Mouse (Mus musculus): ENCODE data around the gene Myrip. TPM values are rescaled to one million over a fixed set of nuclear protein-coding genes. Genes with fewer than 3 reads are reported as not detected.
A peak's percentile ranks its signal among the peaks of the same experiment; 100 is the strongest.
"Not testable (repeated sequence)": the region's sequence is repeated elsewhere in the genome, so short reads cannot be mapped to it uniquely, and the experiment has no call there.

The Myrip gene
- total and polyA plus RNA-seq, 2 experiments from 2014 or later = 7.0 to 25.6 TPM

DNA sequence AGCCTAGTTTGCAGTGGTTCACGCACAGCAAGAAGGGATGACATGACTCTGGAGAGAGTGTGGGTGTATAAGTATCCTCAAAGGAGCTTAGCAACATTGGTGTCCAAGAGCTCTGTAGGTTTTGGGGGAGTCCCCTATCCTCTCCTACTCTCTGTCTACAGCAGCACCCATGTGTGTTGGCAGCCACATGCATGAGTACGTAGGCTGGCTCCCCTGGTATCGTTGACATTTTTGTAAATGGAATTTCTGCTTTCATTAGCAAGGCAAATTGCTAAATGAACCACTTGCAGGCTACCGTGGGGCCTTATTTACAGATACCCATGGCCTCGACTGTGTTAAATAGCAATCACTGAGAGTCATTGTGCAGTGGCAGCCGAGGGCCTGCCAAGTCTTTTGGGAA lies 71.0 kb downstream of the Myrip start:
- Histone ChIP-seq H3K4me3 (ENCODE audit: low read depth, low read length) (no peak overlapping the region), H3K9ac (replicated peaks; ENCODE audit: low read length, poor library complexity, severe bottlenecking) (no peak overlapping the region), H3K27me3 (ENCODE audit: insufficient read depth, low read length) (no peaks in the 10 kb centered on the region), H3K4me1 (ENCODE audit: insufficient read depth, low read length) (no peaks in the 10 kb centered on the region), H3K27ac (ENCODE audit: low read depth, low read length) (no peak overlapping the region), H3K9me3 (ENCODE audit: low read length) (no peaks in the 10 kb centered on the region), H3K4me2 (ENCODE audit: low read depth, low read length, poor library complexity, severe bottlenecking) (no peak overlapping the region), H3K36me3 (ENCODE audit: insufficient read depth, low read length) (no peaks in the 10 kb centered on the region)
- DNase-seq (ENCODE audit: low spot score) = no peak
- ATAC-seq (ENCODE audit: low FRiP score) = no peak
- WGBS = 71% methylated on average over 6 of the region's 6 CpGs
- TF ChIP-seq CTCF (IDR thresholded peaks at IDR 0.05) = no peak

DNA sequence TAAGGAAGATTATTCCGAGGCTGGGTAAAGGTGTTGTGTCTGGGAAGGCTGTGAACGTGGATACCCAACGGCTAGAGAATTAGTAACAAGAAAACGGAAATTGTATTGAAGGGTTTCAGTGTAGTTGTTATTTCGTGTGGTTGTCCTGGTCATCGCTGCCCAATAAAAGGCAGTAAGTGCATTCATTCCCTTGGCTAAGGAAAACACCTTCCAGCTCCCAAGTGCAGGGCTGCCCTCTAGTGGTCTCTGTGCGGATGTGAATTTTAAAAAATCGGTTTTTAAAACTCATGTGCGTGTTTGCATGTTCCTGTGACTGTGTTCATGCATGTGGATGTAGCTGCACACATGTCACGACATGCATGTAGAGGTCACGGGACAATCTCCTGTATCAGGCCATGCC lies 76.4 kb downstream of the Myrip start:
- H3K36me3 ChIP-seq (ENCODE audit: insufficient read depth, low read length) = no peaks in the 10 kb centered on the region
- peak; percentile 86 for DNase-seq (ENCODE audit: low spot score)
- ATAC-seq (ENCODE audit: low FRiP score) = no peak
- no peaks in the 10 kb centered on the region for H3K9me3 ChIP-seq (ENCODE audit: low read length)
- no peak overlapping the region for H3K4me3 ChIP-seq (ENCODE audit: low read depth, low read length)
- no peaks in the 10 kb centered on the region for H3K27me3 ChIP-seq (ENCODE audit: insufficient read depth, low read length)
- H3K4me2 ChIP-seq (ENCODE audit: low read depth, low read length, poor library complexity, severe bottlenecking) = no peak overlapping the region
- no peak overlapping the region for H3K27ac ChIP-seq (ENCODE audit: low read depth, low read length)
- no peaks in the 10 kb centered on the region for H3K4me1 ChIP-seq (ENCODE audit: insufficient read depth, low read length)
- H3K9ac ChIP-seq (replicated peaks; ENCODE audit: low read length, poor library complexity, severe bottlenecking) = no peak overlapping the region
- peak; percentile 98 for TF ChIP-seq CTCF (IDR thresholded peaks at IDR 0.05)
- WGBS = 24% methylated on average over 11 of the region's 11 CpGs

DNA sequence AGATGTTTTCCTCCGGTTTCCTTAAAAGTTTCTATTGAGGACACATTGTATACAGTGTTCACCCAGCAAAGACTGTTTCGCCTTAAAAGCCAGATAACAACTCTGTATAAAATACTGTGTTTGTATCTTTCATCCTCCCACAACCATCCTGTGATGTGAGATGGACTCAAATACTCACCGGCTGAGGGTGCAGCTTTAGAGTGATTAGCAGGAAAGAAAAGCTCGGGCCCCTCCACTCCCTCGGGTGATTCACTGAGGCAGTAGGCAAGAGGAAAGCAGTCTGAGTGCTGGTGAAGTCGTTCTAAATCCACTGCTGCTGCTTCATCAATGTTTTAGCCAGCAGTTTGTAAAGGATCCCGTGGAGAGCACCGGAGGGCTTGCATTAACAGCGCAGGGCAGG lies 93.9 kb downstream of the Myrip start:
- Histone ChIP-seq H3K4me1 (ENCODE audit: insufficient read depth, low read length) (no peaks in the 10 kb centered on the region), H3K4me2 (ENCODE audit: low read depth, low read length, poor library complexity, severe bottlenecking) (no peak overlapping the region), H3K27ac (ENCODE audit: low read depth, low read length) (no peak overlapping the region), H3K9ac (replicated peaks; ENCODE audit: low read length, poor library complexity, severe bottlenecking) (no peak overlapping the region), H3K27me3 (ENCODE audit: insufficient read depth, low read length) (no peaks in the 10 kb centered on the region), H3K4me3 (ENCODE audit: low read depth, low read length) (no peak overlapping the region), H3K36me3 (ENCODE audit: insufficient read depth, low read length) (no peaks in the 10 kb centered on the region), H3K9me3 (ENCODE audit: low read length) (no peaks in the 10 kb centered on the region)
- TF ChIP-seq CTCF (IDR thresholded peaks at IDR 0.05) = no peak
- ATAC-seq (ENCODE audit: low FRiP score) (no peak), DNase-seq (ENCODE audit: low spot score) (no peak)
- WGBS = 33% methylated on average over 9 of the region's 9 CpGs

DNA sequence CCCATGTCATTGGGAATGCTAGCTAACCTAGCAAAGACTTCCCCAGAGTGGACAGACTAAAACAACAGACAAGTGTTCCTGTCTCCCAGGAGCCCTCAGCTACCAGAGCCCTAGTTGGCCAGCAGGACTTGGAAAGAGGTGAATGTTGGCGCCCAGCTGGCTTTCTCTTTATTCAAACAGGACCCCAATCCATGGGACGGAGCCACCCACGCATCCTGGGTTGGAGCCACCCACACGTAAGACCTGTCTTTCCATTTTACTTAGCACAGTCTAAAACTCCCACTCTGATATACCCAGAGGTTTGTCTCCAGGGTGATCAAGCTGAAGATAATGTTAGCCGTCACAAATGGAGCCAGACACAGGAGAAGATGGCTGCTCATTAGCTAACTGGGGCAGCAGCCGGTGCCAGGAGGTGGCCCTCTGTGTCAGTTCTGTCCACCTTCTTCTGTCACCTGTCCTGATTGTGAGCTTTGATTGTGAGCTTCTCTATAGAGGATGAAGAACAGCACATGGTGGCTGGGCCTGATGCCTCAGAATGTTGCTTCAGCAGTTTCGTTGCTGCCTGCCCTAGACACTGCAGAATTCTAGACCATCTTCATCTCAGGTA lies 95.4 kb downstream of the Myrip start:
- ATAC-seq (ENCODE audit: low FRiP score) (no peak), DNase-seq (ENCODE audit: low spot score) (no peak)
- H3K27ac ChIP-seq (ENCODE audit: low read depth, low read length) = no peak overlapping the region
- H3K9ac ChIP-seq (replicated peaks; ENCODE audit: low read length, poor library complexity, severe bottlenecking) = no peak overlapping the region
- no peak overlapping the region for H3K4me3 ChIP-seq (ENCODE audit: low read depth, low read length)
- WGBS = 88% methylated on average over 7 of the region's 7 CpGs
- no peak for TF ChIP-seq CTCF (IDR thresholded peaks at IDR 0.05)
- no peak overlapping the region for H3K4me2 ChIP-seq (ENCODE audit: low read depth, low read length, poor library complexity, severe bottlenecking)
- H3K36me3 ChIP-seq (ENCODE audit: insufficient read depth, low read length) = no peaks in the 10 kb centered on the region
- no peaks in the 10 kb centered on the region for H3K9me3 ChIP-seq (ENCODE audit: low read length)
- H3K4me1 ChIP-seq (ENCODE audit: insufficient read depth, low read length) = no peaks in the 10 kb centered on the region
- no peaks in the 10 kb centered on the region for H3K27me3 ChIP-seq (ENCODE audit: insufficient read depth, low read length)

DNA sequence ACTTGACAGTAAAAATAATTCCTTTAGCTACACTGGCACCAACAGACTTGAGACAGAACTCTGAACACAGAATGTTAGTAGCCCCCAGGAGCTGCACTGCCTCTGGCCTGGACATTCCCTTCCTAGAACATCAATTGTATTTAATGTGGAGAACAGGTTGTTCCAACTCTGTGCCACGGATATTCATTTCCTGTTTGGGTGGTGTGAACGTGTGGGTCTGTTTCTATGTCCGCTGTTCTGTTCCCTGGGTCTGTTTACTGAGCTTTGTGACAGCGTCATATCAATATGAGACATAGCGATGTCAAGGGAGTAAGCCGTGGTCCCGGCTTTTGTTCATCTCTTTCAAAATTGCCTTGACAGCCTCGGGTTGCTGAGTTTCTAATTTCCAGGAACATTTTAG lies 97.0 kb downstream of the Myrip start:
- ATAC-seq (ENCODE audit: low FRiP score) (no peak), DNase-seq (ENCODE audit: low spot score) (no peak)
- TF ChIP-seq CTCF (IDR thresholded peaks at IDR 0.05) = no peak
- Histone ChIP-seq H3K9ac (replicated peaks; ENCODE audit: low read length, poor library complexity, severe bottlenecking) (no peak overlapping the region), H3K27ac (ENCODE audit: low read depth, low read length) (no peak overlapping the region), H3K4me2 (ENCODE audit: low read depth, low read length, poor library complexity, severe bottlenecking) (no peak overlapping the region), H3K4me1 (ENCODE audit: insufficient read depth, low read length) (no peaks in the 10 kb centered on the region), H3K36me3 (ENCODE audit: insufficient read depth, low read length) (no peaks in the 10 kb centered on the region), H3K27me3 (ENCODE audit: insufficient read depth, low read length) (no peaks in the 10 kb centered on the region), H3K9me3 (ENCODE audit: low read length) (no peaks in the 10 kb centered on the region), H3K4me3 (ENCODE audit: low read depth, low read length) (no peak overlapping the region)
- 83% methylated on average over 8 of the region's 8 CpGs for WGBS

DNA sequence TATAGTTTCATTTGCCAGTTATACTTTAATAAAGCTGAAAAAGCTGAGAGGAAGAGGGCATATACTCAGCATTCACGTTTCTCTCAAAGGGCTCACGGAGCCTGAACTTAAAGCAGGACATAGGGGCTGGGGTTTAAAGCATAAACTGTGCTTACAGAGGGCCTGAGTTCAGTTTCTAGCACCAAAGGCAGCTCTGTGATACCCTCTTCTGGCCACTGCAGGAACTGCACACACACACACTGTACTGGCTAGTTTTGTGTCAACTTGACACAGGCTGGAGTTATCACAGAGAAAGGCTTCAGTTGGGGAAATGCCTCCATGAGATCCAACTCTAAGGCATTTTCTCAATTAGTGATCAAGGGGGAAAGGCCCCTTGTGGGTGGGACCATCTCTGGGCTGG lies 98.2 kb downstream of the Myrip start:
- DNase-seq (ENCODE audit: low spot score); H3K36me3 ChIP-seq (ENCODE audit: insufficient read depth, low read length); H3K4me1 ChIP-seq (ENCODE audit: insufficient read depth, low read length); H3K9me3 ChIP-seq (ENCODE audit: low read length); ATAC-seq (ENCODE audit: low FRiP score); H3K9ac ChIP-seq (replicated peaks; ENCODE audit: low read length, poor library complexity, severe bottlenecking); H3K27ac ChIP-seq (ENCODE audit: low read depth, low read length); H3K4me2 ChIP-seq (ENCODE audit: low read depth, low read length, poor library complexity, severe bottlenecking); H3K4me3 ChIP-seq (ENCODE audit: low read depth, low read length); H3K27me3 ChIP-seq (ENCODE audit: insufficient read depth, low read length): not testable (repeated sequence)
- TF ChIP-seq CTCF (IDR thresholded peaks at IDR 0.05) = peak; percentile 60
- 94% methylated on average over 2 of the region's 2 CpGs for WGBS
